Mouse (Mus musculus) lung, postnatal 10 days (tissue): ENCODE data around the gene Crybb2.

ENCODE experiments used
- DNase-seq: peaks from one replicate; pipeline ENCODE4 v3.0.0; 2021

Crybb2 gene

DNA sequence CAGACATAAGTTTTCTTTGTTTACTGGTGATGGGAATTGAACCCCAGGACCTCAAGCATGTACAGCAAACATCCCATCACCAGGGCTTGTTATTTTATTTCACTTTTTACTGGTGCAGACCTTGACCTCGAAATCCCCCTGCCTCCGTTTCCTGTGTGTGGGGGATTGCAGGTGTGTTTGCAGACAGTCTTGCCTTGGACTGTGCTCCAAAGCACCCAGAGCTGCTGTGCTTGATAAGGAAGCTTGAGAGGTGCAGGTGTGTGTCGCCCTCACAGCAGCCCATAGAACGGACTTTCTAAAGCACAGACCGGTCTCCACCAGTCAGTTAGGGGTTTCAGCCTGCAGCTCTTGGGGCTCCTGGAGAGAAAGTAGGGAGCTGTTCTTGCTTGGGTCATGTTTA is 43.2 kb downstream of the Crybb2 start:
- no peak for DNase-seq

DNA sequence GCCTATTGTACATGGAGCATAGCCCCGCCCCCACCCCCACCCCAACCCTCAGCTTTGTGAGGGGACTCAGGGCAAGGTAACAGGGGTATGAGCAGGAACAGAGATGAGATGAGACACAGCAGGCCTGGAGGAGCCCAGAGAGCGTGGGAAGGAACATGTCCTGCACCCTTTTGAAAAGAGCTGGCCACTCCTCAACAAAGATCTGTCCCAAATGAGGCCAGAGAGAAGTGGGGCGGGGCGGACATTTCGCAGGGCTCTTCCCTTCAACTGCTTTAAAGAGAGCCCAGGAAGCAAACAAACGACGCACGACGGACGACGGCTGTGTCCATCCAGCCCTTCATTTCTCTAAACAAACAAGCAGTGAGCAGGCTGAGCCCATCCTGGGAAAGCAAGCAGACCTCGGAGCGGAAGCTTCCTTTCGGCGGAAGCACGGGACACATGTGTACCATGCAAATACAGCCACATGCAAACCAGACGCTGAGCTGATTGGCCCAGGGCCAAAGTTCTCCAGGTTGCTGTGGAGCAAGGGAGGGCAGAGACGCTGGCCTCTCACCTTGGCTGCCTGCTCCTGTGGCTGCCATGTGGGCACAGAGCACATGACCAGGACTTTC is 45.7 kb downstream of the Crybb2 start:
- peak; percentile 88 for DNase-seq

DNA sequence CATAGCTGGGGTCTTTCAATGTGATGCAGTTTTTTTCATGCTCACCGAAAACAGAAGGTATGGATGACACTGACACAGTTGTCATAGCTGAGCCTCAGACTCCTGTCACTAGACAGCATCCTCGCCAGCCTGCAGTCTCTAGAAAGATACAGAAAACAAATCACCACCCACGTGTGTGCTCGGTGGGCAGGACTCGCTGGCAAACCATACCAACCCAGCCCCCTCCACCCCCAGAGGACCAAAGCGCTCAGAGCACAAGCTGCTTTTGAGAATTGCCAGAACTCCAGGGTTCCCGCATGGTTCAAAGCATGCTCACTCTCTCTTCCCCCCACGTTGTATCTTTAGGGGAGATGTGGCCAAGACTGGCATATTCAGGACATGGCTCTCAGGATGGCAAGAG is 51.7 kb downstream of the Crybb2 start:
- DNase-seq, result no peak

DNA sequence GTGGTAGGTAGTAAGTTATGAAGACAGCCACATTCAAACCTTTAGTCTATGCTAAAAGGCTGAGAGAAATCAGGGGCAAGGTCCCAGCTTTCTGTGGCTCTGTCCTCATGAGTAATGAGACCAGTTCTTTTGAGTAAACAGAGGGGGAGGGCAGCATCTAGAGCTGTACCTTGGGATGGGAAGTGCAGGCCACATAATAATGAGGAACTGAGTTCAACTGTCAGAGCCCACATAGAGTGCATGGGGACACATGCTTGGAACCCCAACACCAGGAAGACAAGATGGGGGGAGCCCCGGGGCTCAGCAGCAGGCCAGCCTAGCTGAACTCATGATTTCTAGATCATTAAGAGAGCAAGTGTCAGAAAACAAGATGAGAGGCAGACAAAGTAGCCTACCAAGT is 52.9 kb downstream of the Crybb2 start:
- DNase-seq, result no peak

DNA sequence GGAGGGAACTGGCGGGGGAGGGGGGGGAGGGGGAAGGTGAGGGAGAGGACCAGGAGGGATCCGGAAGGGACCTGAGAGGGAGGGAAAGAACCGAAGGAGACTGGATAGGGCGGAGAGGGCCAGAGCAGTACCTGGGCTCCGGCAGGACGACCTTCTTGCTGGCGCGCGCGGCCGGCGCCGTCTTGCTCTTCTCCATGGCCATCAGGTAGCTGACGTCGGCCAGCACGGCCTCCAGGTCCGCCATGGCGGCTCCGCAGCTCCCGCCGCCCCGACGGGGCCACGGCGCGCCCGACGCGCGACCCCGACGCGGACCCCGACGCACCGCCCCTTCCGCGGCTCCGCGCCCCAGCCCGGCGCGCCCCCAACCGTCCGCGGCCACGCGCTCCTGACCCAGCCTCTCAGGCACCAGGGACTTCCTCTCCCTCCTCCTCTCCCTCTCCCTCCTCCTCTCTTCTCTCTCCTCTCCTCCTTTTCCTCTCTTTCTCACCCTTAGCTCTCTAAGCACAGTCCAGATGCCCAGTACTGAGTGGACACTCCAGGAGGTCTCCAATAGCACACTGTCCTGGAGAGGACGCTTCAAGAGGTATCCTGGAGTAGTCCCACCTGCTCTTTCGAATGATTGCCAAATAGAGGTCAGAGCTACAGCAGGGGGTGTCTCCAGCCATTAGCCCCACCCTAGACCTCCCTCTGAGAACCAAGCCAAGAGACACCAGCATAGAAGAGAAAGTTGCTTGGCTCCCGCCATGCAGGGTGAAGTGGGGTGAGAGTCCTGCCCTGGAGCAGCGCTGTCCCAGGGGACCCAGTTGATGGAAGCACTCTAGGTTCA is 54.5 kb downstream of the Crybb2 start, which contains the start of gene Grk3:
TSS of gene Grk3 (minus strand) at position 556 of the 826 bp plus-strand sequence.
- DNase-seq, result peak; percentile 81

DNA sequence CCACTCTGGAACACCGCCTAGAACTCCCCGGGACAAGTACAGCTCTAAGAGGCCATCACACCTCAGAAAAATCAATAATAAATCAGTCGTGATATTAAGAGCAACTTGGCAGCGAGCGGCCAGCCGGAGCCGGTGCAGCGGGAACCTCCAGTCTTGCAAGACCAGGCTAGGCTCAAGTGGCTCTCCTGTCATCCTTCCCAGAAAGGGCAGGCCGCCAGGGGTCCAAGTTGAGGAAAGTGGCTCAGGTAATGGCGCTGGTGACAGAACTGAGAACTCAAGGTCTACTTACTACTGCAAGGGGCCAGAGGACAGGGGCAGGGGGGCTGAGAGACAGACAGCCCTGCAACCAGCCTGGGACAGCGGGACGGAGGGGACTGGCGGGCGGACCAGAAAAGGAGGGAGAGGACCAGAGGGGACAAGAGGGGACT is 55.1 kb downstream of the Crybb2 start:
- DNase-seq, result peak; percentile 80

DNA sequence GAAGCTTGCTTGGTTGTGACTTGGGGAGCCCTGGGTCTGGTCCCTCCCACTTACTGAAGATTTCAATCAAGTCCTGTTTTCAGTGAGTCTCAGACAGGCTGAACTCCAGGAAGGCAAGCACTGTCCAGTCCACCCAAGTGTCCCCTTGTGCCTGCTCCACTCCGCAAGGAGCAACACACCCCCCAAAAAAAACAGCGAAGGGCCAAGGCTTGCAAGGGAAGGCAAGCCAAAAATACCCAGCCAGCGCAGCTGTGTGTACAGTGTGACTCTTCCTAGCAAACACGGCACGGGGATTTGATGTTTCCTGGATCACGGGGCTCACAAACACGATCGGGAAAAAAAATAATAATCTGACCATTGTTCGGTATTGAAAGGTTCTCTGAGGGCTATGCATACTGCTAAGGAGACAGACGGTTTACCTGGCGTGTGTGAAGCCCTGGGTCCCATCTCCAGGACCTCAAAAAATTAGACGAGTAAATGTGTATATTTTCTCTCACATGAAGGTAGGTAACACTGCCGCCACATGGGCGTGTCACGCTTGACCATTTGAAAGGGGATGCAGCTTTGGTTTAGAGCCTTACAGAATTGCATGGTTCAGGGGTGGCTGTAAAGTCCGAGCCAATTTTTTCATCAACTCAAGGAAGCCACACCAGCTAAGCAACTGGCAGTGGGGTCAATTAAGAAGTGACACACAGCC is 55.7 kb downstream of the Crybb2 start:
- peak; percentile 41 for DNase-seq

DNA sequence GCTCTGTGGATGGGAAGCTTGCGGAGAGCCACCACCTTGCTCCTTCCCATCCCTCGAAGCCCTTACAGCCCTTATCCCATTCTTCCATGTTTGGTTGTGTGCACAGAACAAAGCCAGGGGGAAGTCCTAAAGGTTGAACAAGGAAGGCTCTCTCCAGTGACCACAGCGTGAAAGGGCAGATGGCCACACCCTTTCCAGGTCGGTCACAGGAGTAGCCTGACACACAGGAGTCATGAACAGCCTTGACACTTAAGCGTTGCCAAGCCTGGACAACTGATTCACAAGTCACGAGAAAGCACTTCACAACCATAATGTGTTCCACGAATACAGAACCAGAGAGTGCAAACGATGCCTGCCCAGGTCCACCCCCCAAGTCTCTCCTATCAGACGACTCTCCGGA is 58.0 kb downstream of the Crybb2 start:
- no peak for DNase-seq

DNA sequence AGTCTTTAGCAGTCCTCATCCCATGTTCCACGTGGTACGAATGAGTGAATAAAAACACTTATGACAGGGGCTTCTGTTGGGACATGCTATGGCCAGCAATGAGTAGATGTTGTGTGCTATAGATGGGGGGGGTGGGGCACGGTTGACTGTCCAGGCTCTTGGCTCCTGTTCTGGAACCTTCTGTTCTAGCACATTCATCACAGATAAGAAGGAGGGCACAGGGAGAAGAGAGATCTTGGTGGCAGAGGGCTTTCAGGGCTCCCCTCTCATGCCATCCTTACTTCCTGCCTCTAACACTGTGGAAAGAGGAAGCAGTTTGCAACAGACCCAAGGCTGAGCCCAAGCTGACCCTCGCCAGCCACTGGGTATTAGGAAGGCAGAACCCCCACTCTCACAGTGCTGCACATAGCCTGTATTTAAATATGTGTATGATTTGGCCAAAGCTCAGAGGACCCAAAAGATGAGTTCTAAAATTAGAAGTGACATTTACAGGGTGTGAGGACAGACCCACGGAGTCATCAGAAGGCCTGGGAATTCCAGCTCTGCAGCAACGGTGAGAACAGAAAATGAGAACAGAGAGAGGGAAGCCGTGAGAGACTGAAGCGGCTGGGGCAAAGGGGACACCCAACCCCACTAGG is 60.6 kb downstream of the Crybb2 start:
- no peak for DNase-seq

DNA sequence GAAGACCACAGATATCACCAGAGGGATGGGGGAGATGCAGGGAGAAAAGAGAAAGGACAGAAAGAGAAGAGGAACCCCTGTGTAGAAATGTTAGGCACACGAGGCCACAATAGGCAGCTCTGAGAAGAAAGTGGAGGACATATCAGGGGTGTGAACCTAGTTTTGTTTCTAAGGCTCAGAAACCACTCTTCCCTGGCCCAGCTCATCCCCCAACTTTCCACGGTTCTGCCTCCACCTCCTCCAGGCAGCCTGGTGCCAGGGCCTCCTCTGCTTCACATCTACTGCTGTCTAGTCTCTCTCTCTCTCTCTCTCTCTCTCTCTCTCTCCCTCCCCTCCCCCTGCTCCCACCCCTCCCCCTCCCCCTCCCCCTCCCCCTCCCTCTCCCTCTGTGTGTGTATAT is 61.4 kb downstream of the Crybb2 start:
- no peak for DNase-seq
